Mouse (Mus musculus) hindbrain, embryonic 13.5 days (tissue): ENCODE results near the gene Ednrb. TPM values are rescaled to one million over a fixed set of nuclear protein-coding genes. Genes with fewer than 3 reads are reported as not detected.
A peak's percentile ranks its signal among the peaks of the same experiment; 100 is the strongest.

ENCODE experiments used
- ATAC-seq: fragments of 200-750 bp; cut with Nextera tagmentation; 2 replicates; pipeline ENCODE4 v1.8.0; 2017; ENCODE audit warnings: moderate TSS enrichment; ENCODE audit not compliant: low FRiP score
- H3K27ac ChIP-seq: fragments of 300-500 bp; sonication (generic); 2 replicates; pipeline ENCODE4 v1.5.1; 2015; ENCODE audit warnings: inconsistent platforms, mild to moderate bottlenecking, moderate library complexity
- H3K27me3 ChIP-seq: fragments of 300-500 bp; sonication (generic); 2 replicates; pipeline ENCODE4 v1.6.1; 2015; ENCODE audit warnings: mild to moderate bottlenecking, inconsistent platforms
- H3K36me3 ChIP-seq: fragments of 300-500 bp; sonication (generic); 2 replicates; pipeline ENCODE4 v1.6.1; 2015; ENCODE audit warnings: mild to moderate bottlenecking, inconsistent platforms
- H3K4me1 ChIP-seq: fragments of 300-500 bp; sonication (generic); replicated peaks from 2 replicates; pipeline ENCODE4 v1.6.1; 2015; ENCODE audit warnings: inconsistent platforms
- H3K4me2 ChIP-seq: fragments of 300-500 bp; sonication (generic); 2 replicates; pipeline ENCODE4 v1.6.1; 2015; ENCODE audit warnings: inconsistent platforms, mild to moderate bottlenecking, moderate library complexity
- H3K4me3 ChIP-seq: fragments of 300-500 bp; sonication (generic); 2 replicates; pipeline ENCODE4 v1.5.1; 2015; ENCODE audit warnings: mild to moderate bottlenecking, inconsistent platforms
- H3K9ac ChIP-seq: fragments of 300-500 bp; sonication (generic); 2 replicates; pipeline ENCODE4 v1.6.1; 2015; ENCODE audit warnings: mild to moderate bottlenecking, inconsistent platforms
- H3K9me3 ChIP-seq: fragments of 300-500 bp; sonication (generic); 2 replicates; pipeline ENCODE4 v1.6.1; 2016; ENCODE audit warnings: inconsistent platforms
- WGBS: fragments of 180-500 bp; shearing (Covaris S2); methylation state at CpG from one replicate; pipeline ENCODE4 v1.1.7; 2015; 5-methylcytosine and 5-hydroxymethylcytosine counted together
- polyA plus RNA-seq: library from polyadenylated mRNA; unstranded; fragments of >200 nt; fragmentation: Nextera tagmentation; extraction: Ambion mirVana; gene quantifications from 2 replicates; pipeline ENCODE4 v1.2.1, GENCODE M21; 2015

The Ednrb gene
- polyA plus RNA-seq, 1 experiment from 2014 or later: 147 TPM

GRCm38 (mm10) chr14:103843371-103844001 lies 716 bp downstream of the Ednrb start:
- peaks cover 19% of the 10 kb centered on the region for H3K4me1 ChIP-seq
- ATAC-seq: peak; percentile 89
- H3K4me3 ChIP-seq: peak overlapping the region; percentile 59
- peak overlapping the region; percentile 74 for H3K9ac ChIP-seq
- WGBS: under 1% methylated on average over 30 of the region's 30 CpGs
- peak overlapping the region; percentile 98 for H3K4me2 ChIP-seq
- no peaks in the 10 kb centered on the region for H3K27me3 ChIP-seq
- H3K9me3 ChIP-seq: no peaks in the 10 kb centered on the region
- no peaks in the 10 kb centered on the region for H3K36me3 ChIP-seq
- H3K27ac ChIP-seq: peak overlapping the region; percentile 85

- no peaks in the 10 kb centered on the region for H3K27me3 ChIP-seq
- H3K9me3 ChIP-seq: no peaks in the 10 kb centered on the region
- H3K4me3 ChIP-seq: peak overlapping the region; percentile 59
- peak overlapping the region; percentile 85 for H3K27ac ChIP-seq
- peaks cover 19% of the 10 kb centered on the region for H3K4me1 ChIP-seq
- peak overlapping the region; percentile 98 for H3K4me2 ChIP-seq
- H3K36me3 ChIP-seq: no peaks in the 10 kb centered on the region
- WGBS: 5% methylated on average over 16 of the region's 16 CpGs
- H3K9ac ChIP-seq: peak overlapping the region; percentile 74
- peak; percentile 21; the same call in 1 of the 2 replicates for ATAC-seq
Observed at GRCm38 (mm10) chr14:103842896-103843295, 1.3 kb downstream of the Ednrb start.

GRCm38 (mm10) chr14:103840436-103840835 lies 3.8 kb downstream of the Ednrb start:
- 63% methylated on average over 2 of the region's 2 CpGs for WGBS
- no peaks in the 10 kb centered on the region for H3K36me3 ChIP-seq
- no peak overlapping the region for H3K9ac ChIP-seq
- H3K27ac ChIP-seq: no peak overlapping the region
- no peak for ATAC-seq
- no peaks in the 10 kb centered on the region for H3K9me3 ChIP-seq
- no peaks in the 10 kb centered on the region for H3K27me3 ChIP-seq
- H3K4me1 ChIP-seq: peaks cover 19% of the 10 kb centered on the region
- peak overlapping the region; percentile 59 for H3K4me3 ChIP-seq
- peak overlapping the region; percentile 98 for H3K4me2 ChIP-seq

GRCm38 (mm10) chr14:103838887-103839286 lies 5.3 kb downstream of the Ednrb start:
- H3K4me2 ChIP-seq: peak overlapping the region; percentile 34
- no peak overlapping the region for H3K27ac ChIP-seq
- 0 out of 2 replicates have a peak overlapping the region, but pooled peaks have one; percentile 14 for H3K4me3 ChIP-seq
- H3K4me1 ChIP-seq: peaks cover 13% of the 10 kb centered on the region
- H3K27me3 ChIP-seq: no peaks in the 10 kb centered on the region
- 92% methylated on average over 5 of the region's 5 CpGs for WGBS
- H3K9ac ChIP-seq: no peak overlapping the region
- no peaks in the 10 kb centered on the region for H3K36me3 ChIP-seq
- no peaks in the 10 kb centered on the region for H3K9me3 ChIP-seq
- no peak for ATAC-seq

GRCm38 (mm10) chr14:103834589-103834988 lies 9.6 kb downstream of the Ednrb start:
- no peaks in the 10 kb centered on the region for H3K36me3 ChIP-seq
- WGBS: 64% methylated on average over 7 of the region's 7 CpGs
- H3K27me3 ChIP-seq: no peaks in the 10 kb centered on the region
- ATAC-seq: no peak
- H3K9me3 ChIP-seq: no peaks in the 10 kb centered on the region
- no peak overlapping the region for H3K27ac ChIP-seq
- no peak overlapping the region for H3K4me3 ChIP-seq
- H3K4me1 ChIP-seq: peaks cover 6% of the 10 kb centered on the region; the same call in 1 of the 2 replicates
- peak overlapping the region; percentile 23; the same call in 1 of the 2 replicates for H3K4me2 ChIP-seq
- no peak overlapping the region for H3K9ac ChIP-seq

- Histone ChIP-seq H3K36me3 (no peaks in the 10 kb centered on the region), H3K4me2 (no peak overlapping the region), H3K4me1 (peaks cover 6% of the 10 kb centered on the region; the same call in 1 of the 2 replicates), H3K27me3 (no peaks in the 10 kb centered on the region), H3K9ac (no peak overlapping the region), H3K9me3 (no peaks in the 10 kb centered on the region), H3K4me3 (no peak overlapping the region), H3K27ac (no peak overlapping the region)
- 83% methylated on average over 3 of the region's 3 CpGs for WGBS
- no peak for ATAC-seq
Observed at GRCm38 (mm10) chr14:103834147-103834546, 10.1 kb downstream of the Ednrb start.

GRCm38 (mm10) chr14:103832472-103832871 lies 11.7 kb downstream of the Ednrb start:
- H3K36me3 ChIP-seq: no peaks in the 10 kb centered on the region
- WGBS: 80% methylated on average over 4 of the region's 4 CpGs

GRCm38 (mm10) chr14:103831007-103831406 lies 13.2 kb downstream of the Ednrb start:
- no peak for ATAC-seq
- H3K36me3 ChIP-seq: no peaks in the 10 kb centered on the region
- no peak overlapping the region for H3K9ac ChIP-seq
- 79% methylated on average over 5 of the region's 5 CpGs for WGBS
- no peaks in the 10 kb centered on the region for H3K27me3 ChIP-seq
- H3K9me3 ChIP-seq: no peaks in the 10 kb centered on the region
- no peak overlapping the region for H3K27ac ChIP-seq
- no peak overlapping the region for H3K4me3 ChIP-seq
- 0 out of 2 replicates have a peak, but pooled peaks cover 6% of the 10 kb centered on the region for H3K4me1 ChIP-seq
- H3K4me2 ChIP-seq: no peak overlapping the region

More at GRCm38 (mm10) chr14:103832472-103832871, 11.7 kb downstream of the Ednrb start:
- no peak for ATAC-seq
- Histone ChIP-seq H3K9me3 (no peaks in the 10 kb centered on the region), H3K4me1 (peaks cover 6% of the 10 kb centered on the region; the same call in 1 of the 2 replicates), H3K27ac (no peak overlapping the region), H3K27me3 (no peaks in the 10 kb centered on the region), H3K4me2 (no peak overlapping the region), H3K9ac (no peak overlapping the region), H3K4me3 (no peak overlapping the region)

- H3K9ac ChIP-seq: no peak overlapping the region
- H3K4me1 ChIP-seq: peaks cover 7% of the 10 kb centered on the region; the same call in 1 of the 2 replicates
- no peaks in the 10 kb centered on the region for H3K9me3 ChIP-seq
- no peak for ATAC-seq
- H3K4me3 ChIP-seq: no peak overlapping the region
- no peaks in the 10 kb centered on the region for H3K36me3 ChIP-seq
- no peak overlapping the region for H3K4me2 ChIP-seq
- no peaks in the 10 kb centered on the region for H3K27me3 ChIP-seq
- WGBS: 91% methylated on average over 9 of the region's 9 CpGs
- no peak overlapping the region for H3K27ac ChIP-seq
Observed at GRCm38 (mm10) chr14:103826343-103826742, 17.9 kb downstream of the Ednrb start.

GRCm38 (mm10) chr14:103825934-103826333 lies 18.3 kb downstream of the Ednrb start:
- no peak for ATAC-seq
- WGBS: 99% methylated on average over 5 of the region's 5 CpGs
- Histone ChIP-seq H3K36me3 (no peaks in the 10 kb centered on the region), H3K4me1 (peaks cover 7% of the 10 kb centered on the region; the same call in 1 of the 2 replicates), H3K4me3 (no peak overlapping the region), H3K9ac (no peak overlapping the region), H3K9me3 (no peaks in the 10 kb centered on the region), H3K27me3 (no peaks in the 10 kb centered on the region), H3K27ac (no peak overlapping the region), H3K4me2 (no peak overlapping the region)

GRCm38 (mm10) chr14:103823501-103823900 lies 20.7 kb downstream of the Ednrb start:
- no peaks in the 10 kb centered on the region for H3K9me3 ChIP-seq
- no peaks in the 10 kb centered on the region for H3K27me3 ChIP-seq
- H3K36me3 ChIP-seq: no peaks in the 10 kb centered on the region
- peaks cover 7% of the 10 kb centered on the region; the same call in 1 of the 2 replicates for H3K4me1 ChIP-seq
- no peak overlapping the region for H3K4me3 ChIP-seq
- no peak for ATAC-seq
- WGBS: 63% methylated on average over 7 of the region's 7 CpGs
- no peak overlapping the region for H3K27ac ChIP-seq
- no peak overlapping the region for H3K9ac ChIP-seq
- no peak overlapping the region for H3K4me2 ChIP-seq

GRCm38 (mm10) chr14:103822590-103822989 lies 21.6 kb downstream of the Ednrb start:
- no peaks in the 10 kb centered on the region for H3K36me3 ChIP-seq
- H3K4me1 ChIP-seq: peaks cover 7% of the 10 kb centered on the region; the same call in 1 of the 2 replicates
- no peak overlapping the region for H3K27ac ChIP-seq
- 33% methylated on average over 1 of the region's 1 CpGs for WGBS
- H3K9ac ChIP-seq: no peak overlapping the region
- H3K9me3 ChIP-seq: no peaks in the 10 kb centered on the region
- ATAC-seq: no peak
- no peak overlapping the region for H3K4me3 ChIP-seq
- no peak overlapping the region for H3K4me2 ChIP-seq
- H3K27me3 ChIP-seq: no peaks in the 10 kb centered on the region
